Mouse (Mus musculus) lung, postnatal 36 days (tissue): ENCODE measurements at regions not wholly inside any gene's neighbourhood (a gene's known extent, or its start where the extent isn't known, plus 50 kb on each side); places are given as distances from the start of the nearest gene placed in this dataset.

Source experiments
- DNase-seq: peaks from one replicate; pipeline ENCODE4 v3.0.0; 2022; ENCODE audit warnings: mixed read lengths

- DNase-seq, result no peak
These were observed 454.7 kb upstream of the Jag1 start for GRCm38 (mm10) chr2:137571146-137571545.

GRCm38 (mm10) chr2:137566619-137567018 is 450.2 kb upstream of the Jag1 start:
- DNase-seq, result no peak

- no peak for DNase-seq
These were observed 447.7 kb upstream of the Jag1 start for GRCm38 (mm10) chr2:137564064-137564624.

GRCm38 (mm10) chr2:137560366-137560765 is 443.9 kb upstream of the Jag1 start:
- peak; percentile 3 for DNase-seq

GRCm38 (mm10) chr2:137553871-137554270 is 437.4 kb upstream of the Jag1 start:
- no peak for DNase-seq

- no peak for DNase-seq
These were observed 420.1 kb upstream of the Jag1 start for GRCm38 (mm10) chr2:137536581-137536980.

- DNase-seq, result no peak
These were observed 399.8 kb upstream of the Jag1 start for GRCm38 (mm10) chr2:137516271-137516670.

GRCm38 (mm10) chr2:137515043-137515442 is 398.6 kb upstream of the Jag1 start:
- no peak for DNase-seq

- no peak for DNase-seq
These were observed 397.6 kb upstream of the Jag1 start for GRCm38 (mm10) chr2:137513895-137514506.

- DNase-seq, result no peak
These were observed 394.3 kb upstream of the Jag1 start for GRCm38 (mm10) chr2:137510671-137511235.

GRCm38 (mm10) chr2:137501236-137501635 is 384.8 kb upstream of the Jag1 start:
- DNase-seq, result no peak

- DNase-seq, result no peak
These were observed 381.2 kb upstream of the Jag1 start for GRCm38 (mm10) chr2:137497616-137498015.

- no peak for DNase-seq
These were observed 377.2 kb upstream of the Jag1 start for GRCm38 (mm10) chr2:137493600-137493999.

- DNase-seq, result no peak
These were observed 372.8 kb upstream of the Jag1 start for GRCm38 (mm10) chr2:137489181-137489682.

GRCm38 (mm10) chr2:137468769-137469168 is 352.3 kb upstream of the Jag1 start:
- no peak for DNase-seq

- no peak for DNase-seq
These were observed 340.8 kb upstream of the Jag1 start for GRCm38 (mm10) chr2:137457061-137457753.

GRCm38 (mm10) chr2:137456436-137456835 is 340.0 kb upstream of the Jag1 start:
- no peak for DNase-seq

GRCm38 (mm10) chr2:137446919-137447318 is 330.5 kb upstream of the Jag1 start:
- no peak for DNase-seq

- DNase-seq, result no peak
These were observed 321.3 kb upstream of the Jag1 start for GRCm38 (mm10) chr2:137437741-137438140.

- no peak for DNase-seq
These were observed 319.7 kb upstream of the Jag1 start for GRCm38 (mm10) chr2:137436161-137436560.

GRCm38 (mm10) chr2:137422656-137423055 is 306.2 kb upstream of the Jag1 start:
- no peak for DNase-seq

GRCm38 (mm10) chr2:137419678-137420077 is 303.2 kb upstream of the Jag1 start:
- DNase-seq, result peak; percentile 29

- no peak for DNase-seq
These were observed 301.2 kb upstream of the Jag1 start for GRCm38 (mm10) chr2:137417691-137418090.

- peak; percentile 40 for DNase-seq
These were observed 297.0 kb upstream of the Jag1 start for GRCm38 (mm10) chr2:137413432-137413831.
